Mouse (Mus musculus) right cerebral cortex, postnatal 10 days (tissue): ENCODE measurements at regions not wholly inside any gene's neighbourhood (a gene's known extent, or its start where the extent isn't known, plus 50 kb on each side); places are given as distances from the start of the nearest gene placed in this dataset.
"Not testable (repeated sequence)": the region's sequence is repeated elsewhere in the genome, so short reads cannot be mapped to it uniquely, and the experiment has no call there.

Experiments used
- DNase-seq, 2 experiments: peaks; one replicate each; pipeline ENCODE4 v3.0.0; 2021; ENCODE audit warnings: low spot score in 2 of 2

GRCm38 (mm10) chrX:19903962-19904930 is 155.1 kb upstream of the Chst7 start:
- peak; percentile 54 to 61 for DNase-seq

GRCm38 (mm10) chrX:19906646-19907371 is 152.6 kb upstream of the Chst7 start:
- no peak for DNase-seq

GRCm38 (mm10) chrX:19917001-19917400 is 142.4 kb upstream of the Chst7 start:
- no peak for DNase-seq

- not testable (repeated sequence) for DNase-seq
Observed at GRCm38 (mm10) chrX:19929376-19929775, 130.0 kb upstream of the Chst7 start.

GRCm38 (mm10) chrX:19929866-19930265 is 129.5 kb upstream of the Chst7 start:
- no peak for DNase-seq

GRCm38 (mm10) chrX:19943305-19943704 is 116.1 kb upstream of the Chst7 start:
- DNase-seq, result no peak
